Mouse (Mus musculus) neural tube, embryonic 11.5 days (tissue): ENCODE data around the gene Polr1c. TPM values are rescaled to one million over a fixed set of nuclear protein-coding genes. Genes with fewer than 3 reads are reported as not detected.

Source experiments
- ATAC-seq: fragments of 200-750 bp; cut with Nextera tagmentation; 2 replicates; pipeline ENCODE4 v1.8.0; 2017; ENCODE audit warnings: moderate number of reproducible peaks, mild to moderate bottlenecking, moderate TSS enrichment, moderate library complexity; ENCODE audit not compliant: insufficient read depth, low FRiP score, low TSS enrichment
- DNase-seq: peaks from one replicate; pipeline ENCODE4 v3.0.0-alpha.2; 2015; ENCODE audit warnings: low spot score
- H3K27ac ChIP-seq: fragments of 300-500 bp; sonication (generic); 2 replicates; pipeline ENCODE4 v1.5.1; 2014; ENCODE audit warnings: low read depth, mild to moderate bottlenecking, low read length
- H3K27me3 ChIP-seq: fragments of 300-500 bp; sonication (generic); 2 replicates; pipeline ENCODE4 v1.6.1; 2014; ENCODE audit warnings: mild to moderate bottlenecking, low read length, mixed read lengths; ENCODE audit not compliant: control insufficient read depth, insufficient read depth
- H3K36me3 ChIP-seq: fragments of 300-500 bp; sonication (generic); 2 replicates; pipeline ENCODE4 v1.6.1; 2014; ENCODE audit warnings: mild to moderate bottlenecking, low read length, moderate library complexity, mixed read lengths; ENCODE audit not compliant: control insufficient read depth, insufficient read depth
- H3K4me1 ChIP-seq: fragments of 300-500 bp; sonication (generic); 2 replicates; pipeline ENCODE4 v1.6.1; 2014; ENCODE audit warnings: low read length, mixed read lengths; ENCODE audit not compliant: control insufficient read depth, insufficient read depth
- H3K4me2 ChIP-seq: fragments of 300-500 bp; sonication (generic); 2 replicates; pipeline ENCODE4 v1.6.1; 2014; ENCODE audit warnings: low read depth, mild to moderate bottlenecking, moderate library complexity
- H3K4me3 ChIP-seq: fragments of 300-500 bp; sonication (generic); 2 replicates; pipeline ENCODE4 v1.5.1; 2014; ENCODE audit warnings: low read depth, low read length
- H3K9ac ChIP-seq: fragments of 300-500 bp; sonication (generic); 2 replicates; pipeline ENCODE4 v1.6.1; 2014; ENCODE audit warnings: mild to moderate bottlenecking, low read length
- H3K9me3 ChIP-seq: fragments of 300-500 bp; sonication (generic); 2 replicates; pipeline ENCODE4 v1.6.1; 2016; ENCODE audit warnings: low read length; ENCODE audit not compliant: control insufficient read depth
- whole genome bisulfite sequencing: fragments of 180-500 bp; shearing (Covaris S2); extraction: QIAGEN DNeasy Blood & Tissue Kit; methylation state at CpG from one replicate; pipeline ENCODE4 v1.1.7; 2014; 5-methylcytosine and 5-hydroxymethylcytosine counted together
- polyA plus RNA-seq: library from polyadenylated mRNA; unstranded; fragments of >200 nt; fragmentation: Nextera tagmentation; extraction: Ambion mirVana; gene quantifications from 2 replicates; pipeline ENCODE4 v1.2.1, GENCODE M21; 2014

Polr1c gene
- polyA plus RNA-seq, 1 experiment from 2014 or later, result 105 TPM

DNA sequence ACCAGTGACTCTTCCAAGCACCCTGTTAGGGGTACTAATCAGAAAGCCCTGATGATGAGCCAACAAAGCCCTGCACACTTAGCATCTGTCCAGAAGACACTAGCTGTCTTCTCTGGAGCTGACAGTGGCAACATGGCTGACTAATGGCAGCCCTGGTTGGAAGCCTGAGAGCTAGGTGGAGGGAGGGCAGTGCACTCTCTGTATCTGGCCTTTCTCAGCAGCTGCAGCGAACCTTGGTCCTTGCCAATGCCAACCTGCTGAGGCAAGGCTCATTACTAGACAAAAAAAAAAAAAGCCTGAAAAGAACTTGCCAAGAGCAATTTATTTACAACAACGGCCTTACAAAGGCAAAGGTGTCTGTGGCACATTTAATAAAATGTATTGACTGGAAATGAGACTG, 4.2 kb downstream of the Polr1c start:
- Histone ChIP-seq H3K4me3 (no peak overlapping the region), H3K27ac (no peak overlapping the region), H3K36me3 (peaks cover 31% of the 10 kb centered on the region), H3K27me3 (no peaks in the 10 kb centered on the region), H3K9ac (no peak overlapping the region), H3K4me2 (no peak overlapping the region), H3K4me1 (peaks cover 8% of the 10 kb centered on the region), H3K9me3 (no peaks in the 10 kb centered on the region)
- ATAC-seq (no peak), DNase-seq (no peak)
- 66% methylated on average over 2 of the region's 2 CpGs for WGBS

GRCm38 (mm10) chr17:46242993-46243392, 4.9 kb downstream of the Polr1c start:
- DNase-seq, result no peak
- H3K36me3 ChIP-seq, result peaks cover 34% of the 10 kb centered on the region
- ATAC-seq, result no peak
- H3K4me1 ChIP-seq, result peaks cover 7% of the 10 kb centered on the region
- no peak overlapping the region for H3K27ac ChIP-seq
- H3K4me2 ChIP-seq, result no peak overlapping the region
- no peaks in the 10 kb centered on the region for H3K27me3 ChIP-seq
- no peak overlapping the region for H3K4me3 ChIP-seq
- no peaks in the 10 kb centered on the region for H3K9me3 ChIP-seq
- H3K9ac ChIP-seq, result no peak overlapping the region
- WGBS, result 84% methylated on average over 4 of the region's 4 CpGs

DNA sequence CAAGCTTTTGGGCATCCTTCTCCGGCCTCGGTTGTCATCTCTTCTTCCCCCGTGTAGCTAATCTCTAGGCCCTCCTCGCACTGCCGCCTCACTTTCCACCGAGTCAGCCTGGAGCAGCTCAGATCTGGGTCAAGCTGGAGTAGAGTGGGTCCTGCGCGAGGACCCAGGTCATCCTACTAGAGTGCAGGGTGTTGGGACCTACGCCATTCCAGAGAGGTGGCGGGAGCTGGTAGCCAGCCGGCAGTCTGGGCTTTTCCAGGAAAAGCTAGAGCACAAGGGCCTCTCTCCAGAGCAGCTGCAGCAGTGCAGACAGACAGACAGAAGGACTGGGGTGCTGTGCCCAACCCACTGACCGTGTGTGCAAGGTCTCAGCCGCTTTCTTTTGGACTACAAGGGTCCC, 5.6 kb downstream of the Polr1c start:
- DNase-seq (no peak), ATAC-seq (no peak)
- no peak overlapping the region for H3K9ac ChIP-seq
- H3K4me1 ChIP-seq, result peaks cover 7% of the 10 kb centered on the region
- H3K27ac ChIP-seq, result no peak overlapping the region
- no peaks in the 10 kb centered on the region for H3K9me3 ChIP-seq
- 89% methylated on average over 13 of the region's 13 CpGs for WGBS
- no peak overlapping the region for H3K4me3 ChIP-seq
- H3K27me3 ChIP-seq, result no peaks in the 10 kb centered on the region
- peaks cover 36% of the 10 kb centered on the region for H3K36me3 ChIP-seq
- H3K4me2 ChIP-seq, result no peak overlapping the region

DNA sequence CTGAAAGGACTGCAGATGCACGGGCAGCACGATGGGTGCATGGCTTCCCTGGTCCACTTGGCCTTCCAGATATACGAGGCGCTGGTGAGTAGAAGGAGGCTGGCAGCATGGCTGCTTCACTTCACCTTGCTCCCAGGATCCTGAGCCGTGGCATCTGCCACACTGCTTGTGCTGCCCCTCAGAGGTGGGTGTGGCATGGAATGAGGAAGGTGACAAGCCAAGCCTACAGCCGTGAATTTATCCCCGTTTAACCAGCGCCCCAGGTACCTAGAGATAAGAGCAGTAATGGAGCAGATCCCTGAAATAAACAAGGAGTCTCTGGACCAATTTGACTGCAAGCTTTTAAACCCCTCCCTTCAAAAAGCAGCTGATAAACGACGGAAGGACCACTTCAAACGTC, 6.4 kb downstream of the Polr1c start:
- 87% methylated on average over 11 of the region's 11 CpGs for WGBS
- H3K27me3 ChIP-seq, result no peaks in the 10 kb centered on the region
- no peak overlapping the region for H3K9ac ChIP-seq
- H3K4me1 ChIP-seq, result peaks cover under 1% of the 10 kb centered on the region; the same call in 1 of the 2 replicates
- H3K4me3 ChIP-seq, result no peak overlapping the region
- H3K27ac ChIP-seq, result no peak overlapping the region
- no peaks in the 10 kb centered on the region for H3K9me3 ChIP-seq
- ATAC-seq (no peak), DNase-seq (no peak)
- peaks cover 42% of the 10 kb centered on the region for H3K36me3 ChIP-seq
- H3K4me2 ChIP-seq, result no peak overlapping the region

- DNase-seq (no peak), ATAC-seq (no peak)
- WGBS, result 92% methylated on average over 15 of the region's 15 CpGs
Observed at GRCm38 (mm10) chr17:46239516-46240114, 8.2 kb downstream of the Polr1c start.

DNA sequence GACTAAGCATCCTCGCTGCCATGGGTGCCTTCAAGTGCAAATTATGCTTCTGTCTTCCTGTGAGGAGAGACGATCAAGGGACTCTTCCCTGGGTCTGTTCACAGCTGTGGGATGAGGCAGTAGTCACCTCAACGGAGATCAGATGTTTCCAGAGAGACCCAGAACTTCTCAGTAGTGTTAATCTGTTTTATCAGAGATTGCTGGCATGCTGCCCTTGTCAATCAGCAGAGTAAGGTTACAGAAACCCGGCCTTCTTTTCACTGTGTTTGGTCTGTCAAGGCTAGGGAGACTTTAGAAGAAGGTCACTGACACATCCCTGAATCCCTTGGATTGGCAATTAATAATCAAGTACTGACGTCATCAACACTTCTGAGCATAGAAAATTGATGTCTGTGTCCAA, 10.4 kb downstream of the Polr1c start:
- Histone ChIP-seq H3K9me3 (no peaks in the 10 kb centered on the region), H3K4me1 (no peaks in the 10 kb centered on the region), H3K27me3 (no peaks in the 10 kb centered on the region), H3K36me3 (peaks cover 35% of the 10 kb centered on the region), H3K4me2 (no peak overlapping the region), H3K27ac (no peak overlapping the region), H3K9ac (no peak overlapping the region), H3K4me3 (no peak overlapping the region)
- ATAC-seq (no peak), DNase-seq (no peak)
- WGBS, result 88% methylated on average over 5 of the region's 5 CpGs

More at GRCm38 (mm10) chr17:46239516-46240114, 8.2 kb downstream of the Polr1c start:
- no peaks in the 10 kb centered on the region for H3K27me3 ChIP-seq
- no peaks in the 10 kb centered on the region for H3K9me3 ChIP-seq
- H3K36me3 ChIP-seq, result peaks cover 39% of the 10 kb centered on the region
- no peaks in the 10 kb centered on the region for H3K4me1 ChIP-seq
- no peak overlapping the region for H3K27ac ChIP-seq
- no peak overlapping the region for H3K9ac ChIP-seq
- H3K4me2 ChIP-seq, result no peak overlapping the region
- no peak overlapping the region for H3K4me3 ChIP-seq

DNA sequence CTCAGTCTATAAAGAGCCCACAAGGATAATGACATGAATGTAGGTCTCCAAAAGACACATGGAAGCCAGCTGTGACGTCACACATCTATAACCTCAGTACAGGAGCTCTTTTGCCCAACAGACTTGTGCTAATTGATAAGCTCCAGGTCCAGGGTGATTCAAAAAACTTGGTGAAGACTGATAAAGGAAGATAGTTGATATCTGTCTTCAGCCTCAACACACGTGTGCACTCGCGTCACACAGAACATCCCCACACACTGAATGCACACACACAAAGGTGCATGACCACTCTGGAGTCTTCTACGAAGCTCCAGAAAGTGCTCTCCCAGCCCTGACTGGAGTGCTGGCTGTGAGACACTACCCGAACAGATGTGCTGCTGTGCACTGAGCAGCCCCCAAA, 10.8 kb downstream of the Polr1c start:
- no peaks in the 10 kb centered on the region for H3K27me3 ChIP-seq
- H3K4me3 ChIP-seq, result no peak overlapping the region
- 91% methylated on average over 6 of the region's 6 CpGs for WGBS

DNA sequence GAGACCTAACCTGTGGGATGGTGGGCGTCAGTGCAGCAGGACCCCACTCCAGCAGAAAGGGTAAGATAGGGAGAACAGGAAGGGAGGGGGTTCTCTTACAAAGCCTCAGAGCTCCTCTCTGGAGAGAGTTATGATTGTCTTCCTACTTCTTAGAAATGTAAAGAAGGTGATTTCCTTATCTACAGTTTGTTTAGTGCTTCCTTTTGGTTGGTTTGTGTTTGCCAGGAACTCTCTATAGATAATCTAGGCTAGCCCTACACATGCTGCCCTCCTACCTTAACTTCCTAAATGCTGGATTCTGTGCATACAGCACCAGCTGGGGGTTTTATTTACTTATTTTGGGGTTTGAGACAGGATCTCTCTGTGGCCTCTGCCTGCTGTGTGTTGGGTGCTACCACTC, 11.8 kb downstream of the Polr1c start:
- Histone ChIP-seq H3K27me3 (no peaks in the 10 kb centered on the region), H3K36me3 (peaks cover 24% of the 10 kb centered on the region), H3K27ac (no peak overlapping the region), H3K4me2 (no peak overlapping the region), H3K4me1 (no peaks in the 10 kb centered on the region), H3K4me3 (no peak overlapping the region), H3K9ac (no peak overlapping the region), H3K9me3 (no peaks in the 10 kb centered on the region)
- no peak for ATAC-seq
- no peak for DNase-seq
- 80% methylated on average over 1 of the region's 1 CpGs for WGBS

More for the DNA sequence above, 10.8 kb downstream of the Polr1c start:
- Histone ChIP-seq H3K4me1 (no peaks in the 10 kb centered on the region), H3K9ac (no peak overlapping the region), H3K27ac (no peak overlapping the region), H3K9me3 (no peaks in the 10 kb centered on the region), H3K36me3 (peaks cover 31% of the 10 kb centered on the region), H3K4me2 (no peak overlapping the region)
- DNase-seq, result no peak
- no peak for ATAC-seq

GRCm38 (mm10) chr17:46227576-46227975, 20.3 kb downstream of the Polr1c start:
- DNase-seq (no peak), ATAC-seq (no peak)
- H3K36me3 ChIP-seq, result peaks cover 36% of the 10 kb centered on the region
- no peaks in the 10 kb centered on the region for H3K9me3 ChIP-seq
- H3K4me2 ChIP-seq, result no peak overlapping the region
- no peaks in the 10 kb centered on the region for H3K27me3 ChIP-seq
- H3K4me1 ChIP-seq, result no peaks in the 10 kb centered on the region
- no peak overlapping the region for H3K9ac ChIP-seq
- WGBS, result 85% methylated on average over 7 of the region's 7 CpGs
- no peak overlapping the region for H3K27ac ChIP-seq
- H3K4me3 ChIP-seq, result no peak overlapping the region
